11 mouse cellular contexts compared by ENCODE assay signal in genomic region chr14:118713869-118714268, GRCm38 (mm10). TPM values are rescaled to one million over a fixed set of nuclear protein-coding genes. Genes with fewer than 3 reads are reported as not detected.
DNase-seq lines count a peak whose midpoint lies in the region; ATAC-seq and TF ChIP-seq lines count a peak whose summit lies in the region.
"Had no signal": no experiment of that assay in that cellular context is flagged by ENCODE, and none has a peak within 500 bp of the region (broad histone marks: within the 10 kb centered on the region; RNA-seq: fewer than 3 reads in every experiment).

No protein-coding gene starts in this region.

- no peak for TF ChIP-seq POLR2A in cerebellum, adult 2 months (IDR thresholded peaks at IDR 0.05; ENCODE audit: borderline replicate concordance, insufficient read depth, low read length)
- no peak for TF ChIP-seq POLR2A in testis, adult 2 months (IDR thresholded peaks at IDR 0.05; ENCODE audit: control insufficient read depth, low read depth, low read length)

- WGBS in cerebellum, adult 2 months: 37% methylated on average over 8 of the region's 8 CpGs
- WGBS in liver, embryonic 13.5 days (ENCODE audit: insufficient replicate concordance): 23% methylated on average over 8 of the region's 8 CpGs

- no peak for ATAC-seq in cerebellum, adult (ENCODE audit: insufficient number of reproducible peaks, low FRiP score, low TSS enrichment)
- ATAC-seq in liver, embryonic 13.5 days (ENCODE audit: low read depth): no peak
- ATAC-seq: activated CD4-positive, CD25-positive, alpha-beta regulatory T cell, adult 4 months had no signal

- peaks cover 4% of the 10 kb centered on the region; the same call in 1 of the 2 replicates for H3K4me1 ChIP-seq in cerebellum, adult 2 months (ENCODE audit: control insufficient read depth, insufficient read depth, low read length)
- H3K4me1 ChIP-seq in testis, adult 2 months (ENCODE audit: control insufficient read depth, insufficient read depth, low read length): peaks cover 8% of the 10 kb centered on the region
- peaks cover 19% of the 10 kb centered on the region for H3K4me1 ChIP-seq in liver, embryonic 13.5 days (replicated peaks)

- TF ChIP-seq CTCF in cerebellum, adult 2 months (IDR thresholded peaks at IDR 0.05; ENCODE audit: borderline replicate concordance, insufficient read depth, low read depth, low read length): no peak
- no peak for TF ChIP-seq CTCF in testis, adult 2 months (IDR thresholded peaks at IDR 0.05; ENCODE audit: control insufficient read depth, insufficient read depth, insufficient replicate concordance, low read depth, low read length)

- no peak overlapping the region for H3K9ac ChIP-seq in liver, embryonic 13.5 days

- H3K27me3 ChIP-seq in cerebellum, adult 2 months (ENCODE audit: control insufficient read depth, insufficient read depth, low read length): no peaks in the 10 kb centered on the region
- H3K27me3 ChIP-seq in testis, adult 2 months (ENCODE audit: control insufficient read depth, insufficient read depth, low read length): no peaks in the 10 kb centered on the region
- H3K27me3 ChIP-seq in liver, embryonic 13.5 days: peaks cover 40% of the 10 kb centered on the region

- H3K9me3 ChIP-seq in liver, embryonic 13.5 days (replicated peaks): no peaks in the 10 kb centered on the region

- H3K4me2 ChIP-seq in liver, embryonic 13.5 days: peak overlapping the region; percentile 55

- DNase-seq in cerebellum, adult 2 months: no peak
- no peak for DNase-seq in testis, postnatal 10 days (ENCODE audit: low spot score)
- DNase-seq in liver, embryonic 13.5 days: no peak
- DNase-seq in frontal cortex, postnatal 25 days (ENCODE audit: low spot score in 2 of 2): no peak
- DNase-seq in spleen, adult 18-20 months: no peak
- DNase-seq in embryo, embryonic 10.5 days (ENCODE audit: low spot score): no peak
- DNase-seq: layer of hippocampus, adult 9-11 months; thymus, postnatal 36 days had no signal

- no peak overlapping the region for H3K27ac ChIP-seq in cerebellum, adult 2 months (ENCODE audit: insufficient read depth, low read length)
- H3K27ac ChIP-seq in testis, adult 2 months (ENCODE audit: control insufficient read depth, insufficient read depth, low read depth, low read length): no peak overlapping the region
- H3K27ac ChIP-seq in liver, embryonic 13.5 days: no peak overlapping the region

- H3K4me3 ChIP-seq in cerebellum, adult 2 months (replicated peaks; ENCODE audit: insufficient read depth, low read depth, low read length): peak overlapping the region; percentile 39
- H3K4me3 ChIP-seq in testis, adult 2 months (ENCODE audit: control insufficient read depth, low read depth, low read length): peak overlapping the region; percentile 68
- H3K4me3 ChIP-seq in liver, embryonic 13.5 days (replicated peaks): no peak overlapping the region

- no peaks in the 10 kb centered on the region for H3K36me3 ChIP-seq in testis, adult 2 months (ENCODE audit: control insufficient read depth, insufficient read depth, low read length)
- H3K36me3 ChIP-seq in liver, embryonic 13.5 days: no peaks in the 10 kb centered on the region

RNA-seq across cellular contexts. Expression of gene Abcc4, which starts 7.8 kb away (rescaled TPM):
- polyA plus RNA-seq in cerebellum, adult 2 months (2012; rRNA removed): 4.5 and 5.4 TPM in 2 replicates
- polyA plus RNA-seq in testis, adult 2 months (2012; rRNA removed): 0.96 and 1.9 TPM in 2 replicates
- polyA plus RNA-seq in liver, embryonic 13.5 days (2015; fragmentation: Nextera tagmentation; extraction: Ambion mirVana): 1.7 and 2.4 TPM in 2 replicates
